Mouse (Mus musculus) left cerebral cortex, postnatal 10 days (tissue): ENCODE results near the gene Bcl2l11. TPM values are rescaled to one million over a fixed set of nuclear protein-coding genes. Genes with fewer than 3 reads are reported as not detected.
"Not testable (repeated sequence)": the region's sequence is repeated elsewhere in the genome, so short reads cannot be mapped to it uniquely, and the experiment has no call there.

Experiments
- DNase-seq, 2 experiments: peaks; one replicate each; pipeline ENCODE4 v3.0.0; 2021 to 2022; ENCODE audit warnings: low spot score in 2 of 2, mixed read lengths in 1 of 2; ENCODE audit errors: extremely low spot score in 1 of 2
- intact Hi-C: fragments of 180-260 bp; cut with DNase I; formaldehyde crosslinking; loops from one replicate; pipeline ENCODE4 v1.15.1; 2025
- total RNA-seq, 2 experiments: library from RNA; stranded (reverse); gene quantifications; 2 replicates each; pipeline ENCODE4 v1.2.3; 2021

Bcl2l11 gene
- total RNA-seq, 2 experiments from 2014 or later: 9.5 to 10.7 TPM

- intact Hi-C loops: no loop called here
Measured at GRCm38 (mm10) chr2:128159619-128160125, 33.8 kb downstream of the Bcl2l11 start.

GRCm38 (mm10) chr2:128163177-128163576 is 37.3 kb downstream of the Bcl2l11 start:
- intact Hi-C loops: no loop called here
- DNase-seq: no peak

More at GRCm38 (mm10) chr2:128159619-128160125, 33.8 kb downstream of the Bcl2l11 start:
- DNase-seq: no peak

- intact Hi-C loops: no loop called here
- peak; percentile 56 to 70 for DNase-seq
Measured at GRCm38 (mm10) chr2:128166623-128167423, 41.0 kb downstream of the Bcl2l11 start.

- DNase-seq: no peak
- intact Hi-C loops: no loop called here
Measured at GRCm38 (mm10) chr2:128167930-128168329, 42.1 kb downstream of the Bcl2l11 start.

GRCm38 (mm10) chr2:128169486-128169885 is 43.6 kb downstream of the Bcl2l11 start:
- intact Hi-C loops: no loop called here
- no peak for DNase-seq

- no peak for DNase-seq
- intact Hi-C loops: no loop called here
Measured at GRCm38 (mm10) chr2:128169972-128170371, 44.1 kb downstream of the Bcl2l11 start.

- intact Hi-C loops: no loop called here
- DNase-seq: no peak
Measured at GRCm38 (mm10) chr2:128170614-128171013, 44.8 kb downstream of the Bcl2l11 start.

- intact Hi-C loops: no loop called here
- DNase-seq: no peak
Measured at GRCm38 (mm10) chr2:128172266-128172665, 46.4 kb downstream of the Bcl2l11 start.

- intact Hi-C loops: no loop called here
- no peak for DNase-seq
Measured at GRCm38 (mm10) chr2:128174176-128174575, 48.3 kb downstream of the Bcl2l11 start.

GRCm38 (mm10) chr2:128174604-128175342 is 48.9 kb downstream of the Bcl2l11 start:
- intact Hi-C loops: no loop called here

GRCm38 (mm10) chr2:128175625-128176024 is 49.8 kb downstream of the Bcl2l11 start:
- DNase-seq: no peak
- intact Hi-C loops: no loop called here

More at GRCm38 (mm10) chr2:128174604-128175342, 48.9 kb downstream of the Bcl2l11 start:
- no peak for DNase-seq

- intact Hi-C loops: no loop called here
- no peak for DNase-seq
Measured at GRCm38 (mm10) chr2:128176391-128177044, 50.7 kb downstream of the Bcl2l11 start.

- DNase-seq: no peak
- intact Hi-C loops: no loop called here
Measured at GRCm38 (mm10) chr2:128177241-128177661, 51.4 kb downstream of the Bcl2l11 start.

- intact Hi-C loops: no loop called here
- no peak for DNase-seq
Measured at GRCm38 (mm10) chr2:128179126-128179807, 53.4 kb downstream of the Bcl2l11 start.

- intact Hi-C loops: no loop called here
Measured at GRCm38 (mm10) chr2:128179808-128180379, 54.1 kb downstream of the Bcl2l11 start.

GRCm38 (mm10) chr2:128182181-128182580 is 56.3 kb downstream of the Bcl2l11 start:
- intact Hi-C loops: not testable (repeated sequence)

More at GRCm38 (mm10) chr2:128179808-128180379, 54.1 kb downstream of the Bcl2l11 start:
- peak in 1 of 2 experiments; percentile 57 for DNase-seq

GRCm38 (mm10) chr2:128182751-128183150 is 56.9 kb downstream of the Bcl2l11 start:
- intact Hi-C loops: no loop called here
- no peak for DNase-seq

More at GRCm38 (mm10) chr2:128182181-128182580, 56.3 kb downstream of the Bcl2l11 start:
- not testable (repeated sequence) for DNase-seq

- intact Hi-C loops: no loop called here
- DNase-seq: no peak
Measured at GRCm38 (mm10) chr2:128183762-128184161, 57.9 kb downstream of the Bcl2l11 start.
